Mouse (Mus musculus): ENCODE measurements around the gene Adh7. TPM values are rescaled to one million over a fixed set of nuclear protein-coding genes. Genes with fewer than 3 reads are reported as not detected.

Adh7 gene
- not detected in 2 replicates for polyA plus RNA-seq (2012; rRNA removed)

DNA sequence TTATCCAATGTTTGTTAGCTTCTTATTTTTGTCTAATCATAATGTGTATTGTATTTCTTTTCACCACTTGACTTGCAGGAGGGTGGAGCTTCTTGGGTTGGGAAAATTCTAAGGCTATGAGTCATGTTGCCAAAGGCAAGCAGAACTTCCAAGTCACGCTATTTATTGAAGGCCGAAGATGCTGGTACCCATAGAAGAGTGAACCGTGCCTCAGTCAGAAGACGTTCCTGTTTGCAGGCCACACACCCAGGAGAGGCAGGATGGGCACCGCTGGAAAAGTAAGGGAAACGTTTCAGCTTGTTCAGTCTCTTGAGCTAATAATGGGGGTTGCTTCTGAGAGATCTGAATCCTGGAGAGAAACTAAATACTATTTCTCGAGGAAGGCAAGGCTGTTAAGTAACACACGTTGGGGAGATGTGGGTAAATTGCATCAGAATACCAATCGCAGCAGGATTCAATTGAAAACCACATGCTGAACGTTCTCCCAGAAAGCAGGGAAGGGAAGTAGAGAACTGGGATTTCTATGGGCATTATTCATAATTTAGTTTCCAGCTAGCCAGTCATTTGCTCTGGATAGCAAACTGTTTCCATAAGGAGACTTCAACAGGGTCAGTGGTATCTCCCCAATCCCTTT lies at the start of gene Adh7:
TSS of gene Adh7 (plus strand) at position 130 of the 634 bp plus-strand sequence.
- Histone ChIP-seq H3K4me1 (ENCODE audit: control insufficient read depth, insufficient read depth, insufficient read length) (no peaks in the 10 kb centered on the region), H3K4me3 (ENCODE audit: extremely low read depth, insufficient read depth, insufficient read length) (no peak within 1 kb of the TSS), H3K27me3 (ENCODE audit: control insufficient read depth, insufficient read depth, low read length) (no peaks in the 10 kb centered on the region), H3K36me3 (ENCODE audit: control insufficient read depth, insufficient read depth, low read length) (no peaks in the 10 kb centered on the region), H3K27ac (ENCODE audit: insufficient read depth, low read length) (no peak within 1 kb of the TSS)
- WGBS: 79% methylated on average over 10 of the region's 10 CpGs
- no peak for DNase-seq (ENCODE audit: low read depth in 1 of 2, low spot score in 2 of 2)
- no peak for TF ChIP-seq CTCF (IDR thresholded peaks at IDR 0.05; ENCODE audit: extremely low read depth, insufficient read depth, insufficient read length, insufficient replicate concordance)
- TF ChIP-seq POLR2A (IDR thresholded peaks at IDR 0.05; ENCODE audit: low read depth, low read length): no peak

GRCm38 (mm10) chr3:138173291-138173690 lies 44.3 kb upstream of the Adh7 start:
- H3K4me1 ChIP-seq (ENCODE audit: control insufficient read depth, insufficient read depth, insufficient read length): no peaks in the 10 kb centered on the region
- H3K4me3 ChIP-seq (ENCODE audit: extremely low read depth, insufficient read depth, insufficient read length): no peak overlapping the region
- no peak overlapping the region for H3K27ac ChIP-seq (ENCODE audit: insufficient read depth, low read length)
- no peaks in the 10 kb centered on the region; the same call in 1 of the 2 replicates for H3K27me3 ChIP-seq (ENCODE audit: control insufficient read depth, insufficient read depth, low read length)
- 82% methylated on average over 10 of the region's 10 CpGs for WGBS
- TF ChIP-seq CTCF (IDR thresholded peaks at IDR 0.05; ENCODE audit: extremely low read depth, insufficient read depth, insufficient read length, insufficient replicate concordance) (no peak), POLR2A (IDR thresholded peaks at IDR 0.05; ENCODE audit: low read depth, low read length) (no peak)
- DNase-seq (ENCODE audit: low read depth in 1 of 2, low spot score in 2 of 2): no peak
- no peaks in the 10 kb centered on the region for H3K36me3 ChIP-seq (ENCODE audit: control insufficient read depth, insufficient read depth, low read length)

GRCm38 (mm10) chr3:138175551-138175950 lies 42.0 kb upstream of the Adh7 start:
- Histone ChIP-seq H3K27me3 (ENCODE audit: control insufficient read depth, insufficient read depth, low read length) (no peaks in the 10 kb centered on the region; the same call in 1 of the 2 replicates), H3K4me1 (ENCODE audit: control insufficient read depth, insufficient read depth, insufficient read length) (no peaks in the 10 kb centered on the region), H3K27ac (ENCODE audit: insufficient read depth, low read length) (no peak overlapping the region), H3K36me3 (ENCODE audit: control insufficient read depth, insufficient read depth, low read length) (no peaks in the 10 kb centered on the region), H3K4me3 (ENCODE audit: extremely low read depth, insufficient read depth, insufficient read length) (no peak overlapping the region)
- WGBS: 93% methylated on average over 6 of the region's 6 CpGs
- no peak for TF ChIP-seq CTCF (IDR thresholded peaks at IDR 0.05; ENCODE audit: extremely low read depth, insufficient read depth, insufficient read length, insufficient replicate concordance)
- TF ChIP-seq POLR2A (IDR thresholded peaks at IDR 0.05; ENCODE audit: low read depth, low read length): no peak
- DNase-seq (ENCODE audit: low read depth in 1 of 2, low spot score in 2 of 2): no peak

GRCm38 (mm10) chr3:138182019-138182418 lies 35.5 kb upstream of the Adh7 start:
- Histone ChIP-seq H3K27me3 (ENCODE audit: control insufficient read depth, insufficient read depth, low read length) (no peaks in the 10 kb centered on the region; the same call in 1 of the 2 replicates), H3K36me3 (ENCODE audit: control insufficient read depth, insufficient read depth, low read length) (no peaks in the 10 kb centered on the region), H3K27ac (ENCODE audit: insufficient read depth, low read length) (no peak overlapping the region), H3K4me3 (ENCODE audit: extremely low read depth, insufficient read depth, insufficient read length) (no peak overlapping the region), H3K4me1 (ENCODE audit: control insufficient read depth, insufficient read depth, insufficient read length) (no peaks in the 10 kb centered on the region)
- DNase-seq (ENCODE audit: low read depth in 1 of 2, low spot score in 2 of 2): no peak
- 77% methylated on average over 2 of the region's 2 CpGs for WGBS
- TF ChIP-seq CTCF (IDR thresholded peaks at IDR 0.05; ENCODE audit: extremely low read depth, insufficient read depth, insufficient read length, insufficient replicate concordance): no peak
- TF ChIP-seq POLR2A (IDR thresholded peaks at IDR 0.05; ENCODE audit: low read depth, low read length): no peak

GRCm38 (mm10) chr3:138183371-138183770 lies 34.2 kb upstream of the Adh7 start:
- no peaks in the 10 kb centered on the region for H3K4me1 ChIP-seq (ENCODE audit: control insufficient read depth, insufficient read depth, insufficient read length)
- H3K36me3 ChIP-seq (ENCODE audit: control insufficient read depth, insufficient read depth, low read length): no peaks in the 10 kb centered on the region
- no peak for DNase-seq (ENCODE audit: low read depth in 1 of 2, low spot score in 2 of 2)
- no peak overlapping the region for H3K4me3 ChIP-seq (ENCODE audit: extremely low read depth, insufficient read depth, insufficient read length)
- TF ChIP-seq POLR2A (IDR thresholded peaks at IDR 0.05; ENCODE audit: low read depth, low read length) (no peak), CTCF (IDR thresholded peaks at IDR 0.05; ENCODE audit: extremely low read depth, insufficient read depth, insufficient read length, insufficient replicate concordance) (no peak)
- H3K27ac ChIP-seq (ENCODE audit: insufficient read depth, low read length): no peak overlapping the region
- H3K27me3 ChIP-seq (ENCODE audit: control insufficient read depth, insufficient read depth, low read length): no peaks in the 10 kb centered on the region; the same call in 1 of the 2 replicates
- 89% methylated on average over 7 of the region's 7 CpGs for WGBS

DNA sequence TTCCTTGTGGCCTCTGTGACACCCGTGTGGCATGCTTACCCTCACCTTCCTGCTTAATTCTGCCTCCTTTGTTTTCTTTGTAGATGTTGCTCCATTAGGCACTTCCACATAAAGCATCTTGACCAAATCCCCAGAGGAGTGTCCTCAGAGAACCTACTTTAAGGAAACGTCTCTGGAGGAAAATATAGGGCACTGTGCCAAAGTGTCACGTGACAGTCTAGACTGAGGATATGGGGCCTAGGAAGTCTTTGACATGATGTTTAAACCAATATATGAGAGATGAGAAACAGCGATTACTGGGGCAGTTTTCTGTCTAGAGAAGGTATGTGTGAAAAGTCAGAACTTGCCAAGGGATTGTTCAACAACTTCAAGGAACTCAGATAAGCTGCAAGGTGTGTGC lies 32.3 kb upstream of the Adh7 start:
- no peak overlapping the region for H3K4me3 ChIP-seq (ENCODE audit: extremely low read depth, insufficient read depth, insufficient read length)
- no peak overlapping the region for H3K27ac ChIP-seq (ENCODE audit: insufficient read depth, low read length)
- TF ChIP-seq POLR2A (IDR thresholded peaks at IDR 0.05; ENCODE audit: low read depth, low read length): no peak
- no peak for TF ChIP-seq CTCF (IDR thresholded peaks at IDR 0.05; ENCODE audit: extremely low read depth, insufficient read depth, insufficient read length, insufficient replicate concordance)
- DNase-seq (ENCODE audit: low read depth in 1 of 2, low spot score in 2 of 2): no peak
- no peaks in the 10 kb centered on the region; the same call in 1 of the 2 replicates for H3K27me3 ChIP-seq (ENCODE audit: control insufficient read depth, insufficient read depth, low read length)
- WGBS: 61% methylated on average over 4 of the region's 4 CpGs
- no peaks in the 10 kb centered on the region for H3K36me3 ChIP-seq (ENCODE audit: control insufficient read depth, insufficient read depth, low read length)
- no peaks in the 10 kb centered on the region for H3K4me1 ChIP-seq (ENCODE audit: control insufficient read depth, insufficient read depth, insufficient read length)
